Mouse (Mus musculus) embryonic facial prominence, embryonic 14.5 days (tissue): ENCODE results near the gene Inha. TPM values are rescaled to one million over a fixed set of nuclear protein-coding genes. Genes with fewer than 3 reads are reported as not detected.

Experiments
- ATAC-seq: fragments of 200-750 bp; cut with Nextera tagmentation; 2 replicates; pipeline ENCODE4 v1.8.0; 2017; ENCODE audit warnings: low read depth, moderate number of reproducible peaks, moderate TSS enrichment
- DNase-seq: peaks from one replicate; pipeline ENCODE4 v3.0.0-alpha.2; 2015; ENCODE audit warnings: low spot score
- H3K27ac ChIP-seq: fragments of 300-500 bp; sonication (generic); replicated peaks from 2 replicates; pipeline ENCODE4 v1.5.1; 2014; ENCODE audit warnings: low read depth, mild to moderate bottlenecking, low read length, moderate library complexity
- H3K27me3 ChIP-seq: fragments of 300-500 bp; sonication (generic); replicated peaks from 2 replicates; pipeline ENCODE4 v1.6.1; 2014; ENCODE audit warnings: low read length; ENCODE audit not compliant: control insufficient read depth, insufficient read depth
- H3K36me3 ChIP-seq: fragments of 300-500 bp; sonication (generic); 2 replicates; pipeline ENCODE4 v1.6.1; 2014; ENCODE audit warnings: low read length, mixed read lengths; ENCODE audit not compliant: control insufficient read depth, insufficient read depth
- H3K4me1 ChIP-seq: fragments of 300-500 bp; sonication (generic); 2 replicates; pipeline ENCODE4 v1.6.1; 2014; ENCODE audit warnings: antibody characterized with exemption, low read length; ENCODE audit not compliant: control insufficient read depth, insufficient read depth
- H3K4me2 ChIP-seq: fragments of 300-500 bp; sonication (generic); 2 replicates; pipeline ENCODE4 v1.6.1; 2014; ENCODE audit warnings: low read depth, mild to moderate bottlenecking, low read length, moderate library complexity, mixed read lengths
- H3K4me3 ChIP-seq: fragments of 300-500 bp; sonication (generic); 2 replicates; pipeline ENCODE4 v1.5.1; 2014; ENCODE audit warnings: low read depth, mild to moderate bottlenecking, low read length
- H3K9ac ChIP-seq: fragments of 300-500 bp; sonication (generic); 2 replicates; pipeline ENCODE4 v1.6.1; 2014; ENCODE audit warnings: low read depth, mild to moderate bottlenecking, low read length, moderate library complexity, mixed read lengths
- H3K9me3 ChIP-seq: fragments of 300-500 bp; sonication (generic); 2 replicates; pipeline ENCODE4 v1.6.1; 2016; ENCODE audit warnings: low read length; ENCODE audit not compliant: control insufficient read depth
- whole genome bisulfite sequencing: fragments of 180-500 bp; shearing (Covaris S2); extraction: QIAGEN DNeasy Blood & Tissue Kit; methylation state at CpG from one replicate; pipeline ENCODE4 v1.1.7; 2014; 5-methylcytosine and 5-hydroxymethylcytosine counted together
- polyA plus RNA-seq: library from polyadenylated mRNA; unstranded; fragments of >200 nt; fragmentation: Nextera tagmentation; extraction: Ambion mirVana; gene quantifications from 2 replicates; pipeline ENCODE4 v1.2.1, GENCODE M21; 2014

Gene Inha
- polyA plus RNA-seq, 1 experiment from 2014 or later = 5.9 TPM

DNA sequence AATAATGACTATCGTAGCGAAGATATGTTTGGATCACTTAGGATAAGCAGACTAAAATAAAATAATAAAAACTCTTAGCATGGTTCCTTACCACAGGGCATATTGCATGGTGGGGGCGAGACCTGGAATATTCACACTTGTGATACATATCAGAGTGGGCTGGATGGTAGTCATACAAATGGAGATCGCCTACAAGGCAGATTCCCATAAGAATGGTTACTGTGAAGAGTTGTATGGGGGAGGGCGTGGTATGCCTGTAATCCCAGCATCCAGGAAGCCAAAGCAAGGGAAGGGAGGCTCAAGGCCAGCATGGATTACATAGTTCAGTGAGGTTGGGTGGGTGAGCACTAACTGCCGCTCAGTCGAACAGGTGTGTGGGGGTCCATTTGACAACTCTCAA lies 26.1 kb upstream of the Inha start:
- WGBS = 82% methylated on average over 7 of the region's 7 CpGs
- Histone ChIP-seq H3K9me3 (no peaks in the 10 kb centered on the region), H3K27me3 (peaks cover 46% of the 10 kb centered on the region), H3K36me3 (peaks cover 15% of the 10 kb centered on the region), H3K4me2 (no peak overlapping the region), H3K4me1 (peaks cover 9% of the 10 kb centered on the region), H3K27ac (no peak overlapping the region), H3K4me3 (no peak overlapping the region), H3K9ac (no peak overlapping the region)
- DNase-seq (no peak), ATAC-seq (no peak)

DNA sequence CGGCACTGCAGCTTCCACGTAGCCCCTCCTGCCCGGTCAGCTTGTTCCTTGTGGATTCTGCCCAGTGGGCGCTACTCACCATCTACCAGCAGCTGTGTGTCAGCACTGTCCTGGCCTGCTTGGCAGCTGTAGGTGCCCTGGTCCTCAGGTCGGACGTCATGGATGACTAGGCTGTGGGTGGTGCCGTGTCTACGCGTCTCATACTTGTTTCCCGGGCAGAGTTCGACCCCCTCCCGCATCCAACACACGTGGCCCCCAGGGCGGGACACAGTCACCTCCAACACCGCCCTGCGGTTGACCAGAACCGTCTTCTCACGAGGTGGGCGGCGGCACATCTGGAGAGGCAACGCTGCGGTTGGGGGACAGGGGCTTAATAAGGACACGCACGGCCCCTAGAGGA lies 20.3 kb upstream of the Inha start:
- DNase-seq (no peak), ATAC-seq (no peak)
- Histone ChIP-seq H3K4me1 (peaks cover 16% of the 10 kb centered on the region), H3K36me3 (peaks cover 28% of the 10 kb centered on the region), H3K9ac (no peak overlapping the region), H3K9me3 (no peaks in the 10 kb centered on the region), H3K27me3 (peaks cover 58% of the 10 kb centered on the region), H3K4me3 (peak overlapping the region; percentile 55; the same call in 1 of the 2 replicates), H3K4me2 (peak overlapping the region; percentile 89; the same call in 1 of the 2 replicates), H3K27ac (no peak overlapping the region)
- 8% methylated on average over 17 of the region's 24 CpGs for WGBS

DNA sequence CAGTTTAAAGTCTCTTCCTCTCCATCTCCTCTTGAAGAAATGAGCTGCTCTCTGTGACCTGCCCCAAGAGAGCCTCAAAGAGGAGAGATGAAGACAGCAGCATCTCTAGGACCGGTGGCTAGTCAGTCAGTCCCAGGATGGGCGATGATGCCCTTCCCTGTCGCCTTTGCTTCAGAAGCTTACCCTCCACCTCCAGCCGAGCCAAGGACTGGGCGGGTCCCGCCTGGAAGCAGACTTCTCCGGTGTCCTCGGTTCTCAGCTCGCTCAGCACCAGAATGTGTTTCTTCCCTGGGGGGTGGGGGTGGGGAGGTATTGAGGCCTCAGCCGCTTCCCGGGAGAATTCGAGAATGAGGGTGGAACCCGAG lies 19.9 kb upstream of the Inha start:
- peak overlapping the region; percentile 51 for H3K9ac ChIP-seq
- no peaks in the 10 kb centered on the region for H3K9me3 ChIP-seq
- 2% methylated on average over 13 of the region's 13 CpGs for WGBS
- peak overlapping the region; percentile 55 for H3K4me3 ChIP-seq
- H3K4me2 ChIP-seq = peak overlapping the region; percentile 89
- H3K4me1 ChIP-seq = peaks cover 16% of the 10 kb centered on the region
- H3K27me3 ChIP-seq = peaks cover 58% of the 10 kb centered on the region
- DNase-seq (peak; percentile 4), ATAC-seq (peak; percentile 15; the same call in 1 of the 2 replicates)
- H3K36me3 ChIP-seq = peaks cover 33% of the 10 kb centered on the region
- no peak overlapping the region for H3K27ac ChIP-seq

DNA sequence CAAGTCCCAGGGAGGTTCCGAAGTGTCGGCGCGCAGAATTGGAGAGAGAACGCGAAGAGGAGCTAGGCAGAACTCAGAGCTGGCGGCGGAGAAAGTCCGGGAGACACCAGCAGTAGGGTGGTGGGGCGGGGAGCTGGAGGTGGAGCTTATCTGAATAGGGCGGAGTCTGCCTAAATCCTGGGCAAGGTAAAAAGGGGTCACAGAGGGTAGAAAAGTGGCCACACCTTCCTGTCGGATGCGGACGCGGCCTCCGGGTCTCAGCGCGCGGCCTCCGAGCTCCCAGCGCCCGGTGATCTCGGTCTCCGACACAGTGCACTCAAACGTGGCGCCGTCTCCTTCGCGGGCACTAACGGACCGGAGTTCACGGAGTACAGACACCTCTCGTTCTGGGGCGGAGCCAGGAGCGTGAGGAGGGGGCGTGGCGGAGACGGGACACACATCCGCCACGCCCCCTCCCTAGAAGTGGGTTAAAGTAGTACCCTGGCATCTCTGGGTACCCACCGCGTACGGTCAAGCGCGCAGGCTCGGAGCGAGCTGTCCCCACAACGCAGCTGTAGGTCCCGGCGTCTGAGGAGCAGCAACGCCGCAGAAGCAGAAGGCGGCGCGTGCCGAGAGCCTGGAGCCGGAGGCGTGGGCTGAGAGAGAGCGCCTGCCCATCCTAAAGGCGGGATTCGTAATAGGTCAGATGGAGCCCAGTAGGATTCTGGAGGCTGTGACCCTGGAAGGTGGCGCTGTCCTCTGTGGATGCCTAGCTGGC lies 19.3 kb upstream of the Inha start:
- peaks cover 53% of the 10 kb centered on the region for H3K27me3 ChIP-seq
- ATAC-seq = peak; percentile 67
- H3K9me3 ChIP-seq = no peaks in the 10 kb centered on the region
- peaks cover 38% of the 10 kb centered on the region for H3K36me3 ChIP-seq
- under 1% methylated on average over 34 of the region's 62 CpGs for WGBS
- H3K4me2 ChIP-seq = peak overlapping the region; percentile 89
- H3K27ac ChIP-seq = no peak overlapping the region
- peaks cover 16% of the 10 kb centered on the region for H3K4me1 ChIP-seq
- H3K9ac ChIP-seq = peak overlapping the region; percentile 51
- DNase-seq = peak; percentile 86
- H3K4me3 ChIP-seq = peak overlapping the region; percentile 55

DNA sequence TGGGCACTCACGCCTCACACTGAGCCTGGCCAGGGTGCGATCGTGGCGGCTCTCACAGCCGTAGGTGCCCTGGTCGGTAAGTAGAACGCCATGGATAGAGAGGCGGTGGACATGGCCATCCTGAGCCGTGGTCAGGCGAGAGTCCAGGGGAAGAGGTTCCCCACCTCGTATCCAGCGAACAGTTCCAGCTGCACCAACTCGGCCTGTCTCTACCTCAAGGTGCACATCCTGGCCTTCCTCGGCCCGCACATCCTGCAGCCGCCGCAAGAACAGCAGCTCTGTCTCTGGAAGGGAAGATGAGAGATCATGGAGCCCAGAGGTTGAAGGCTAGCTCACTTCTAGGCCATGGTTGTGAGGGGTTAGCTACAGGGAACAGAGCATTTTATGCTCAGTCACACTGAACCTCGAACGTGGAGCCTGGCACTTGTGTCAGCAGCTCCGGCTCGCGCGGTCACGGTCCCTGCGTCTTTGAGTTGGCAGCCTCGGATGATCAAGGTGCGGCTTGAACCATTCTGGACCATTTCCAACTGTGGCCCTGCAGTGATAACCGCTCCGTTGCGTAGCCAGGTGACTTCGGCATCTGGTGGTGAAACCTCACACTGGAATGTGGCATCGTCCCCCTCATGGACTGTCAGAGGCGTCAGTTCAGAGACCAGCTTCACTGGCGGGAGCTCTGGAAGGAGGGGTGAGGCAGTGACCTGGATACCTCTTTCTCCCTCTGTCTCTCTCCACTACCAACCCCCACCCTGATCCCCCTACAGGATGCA lies 15.9 kb upstream of the Inha start:
- Histone ChIP-seq H3K27me3 (peaks cover 21% of the 10 kb centered on the region), H3K9me3 (no peaks in the 10 kb centered on the region), H3K36me3 (peaks cover 55% of the 10 kb centered on the region), H3K4me1 (peaks cover 16% of the 10 kb centered on the region), H3K27ac (no peak overlapping the region), H3K4me3 (no peak overlapping the region), H3K4me2 (no peak overlapping the region), H3K9ac (no peak overlapping the region)
- no peak for ATAC-seq
- no peak for DNase-seq
- WGBS = 88% methylated on average over 34 of the region's 34 CpGs

DNA sequence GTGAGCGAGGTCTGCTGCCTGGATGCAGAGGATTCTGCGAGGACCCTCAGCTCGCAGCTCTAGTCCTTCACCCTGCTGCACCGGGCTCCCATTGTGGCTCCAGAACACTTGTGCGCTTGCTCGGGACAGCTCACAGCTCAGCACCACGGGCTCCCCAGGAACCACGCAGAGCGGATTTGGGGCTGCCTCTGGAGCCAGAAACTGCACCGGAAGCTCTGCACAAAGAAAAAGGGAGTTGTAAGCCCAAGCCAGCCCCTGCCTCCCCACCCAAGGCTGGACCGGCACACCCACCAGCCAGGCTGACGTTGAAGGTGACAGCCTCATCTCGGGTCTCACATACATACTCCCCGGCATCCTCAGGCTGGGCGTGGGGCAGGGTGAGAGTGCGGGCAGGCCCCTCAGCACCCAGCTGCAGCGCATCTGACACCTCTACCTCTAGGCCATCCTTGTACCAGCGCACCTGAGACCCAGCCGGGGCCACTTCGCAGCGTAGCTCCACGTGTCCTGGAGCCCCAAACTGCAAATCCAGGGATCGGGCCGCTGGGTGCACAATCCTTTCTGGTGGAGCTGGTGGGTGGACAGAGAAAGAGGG lies 14.2 kb upstream of the Inha start:
- Histone ChIP-seq H3K9me3 (no peaks in the 10 kb centered on the region), H3K36me3 (peaks cover 72% of the 10 kb centered on the region), H3K27me3 (0 out of 2 replicates have a peak, but pooled peaks cover 5% of the 10 kb centered on the region), H3K4me3 (no peak overlapping the region), H3K4me1 (0 out of 2 replicates have a peak, but pooled peaks cover 4% of the 10 kb centered on the region), H3K4me2 (no peak overlapping the region), H3K9ac (no peak overlapping the region), H3K27ac (no peak overlapping the region)
- DNase-seq (no peak), ATAC-seq (no peak)
- WGBS = 44% methylated on average over 22 of the region's 24 CpGs

DNA sequence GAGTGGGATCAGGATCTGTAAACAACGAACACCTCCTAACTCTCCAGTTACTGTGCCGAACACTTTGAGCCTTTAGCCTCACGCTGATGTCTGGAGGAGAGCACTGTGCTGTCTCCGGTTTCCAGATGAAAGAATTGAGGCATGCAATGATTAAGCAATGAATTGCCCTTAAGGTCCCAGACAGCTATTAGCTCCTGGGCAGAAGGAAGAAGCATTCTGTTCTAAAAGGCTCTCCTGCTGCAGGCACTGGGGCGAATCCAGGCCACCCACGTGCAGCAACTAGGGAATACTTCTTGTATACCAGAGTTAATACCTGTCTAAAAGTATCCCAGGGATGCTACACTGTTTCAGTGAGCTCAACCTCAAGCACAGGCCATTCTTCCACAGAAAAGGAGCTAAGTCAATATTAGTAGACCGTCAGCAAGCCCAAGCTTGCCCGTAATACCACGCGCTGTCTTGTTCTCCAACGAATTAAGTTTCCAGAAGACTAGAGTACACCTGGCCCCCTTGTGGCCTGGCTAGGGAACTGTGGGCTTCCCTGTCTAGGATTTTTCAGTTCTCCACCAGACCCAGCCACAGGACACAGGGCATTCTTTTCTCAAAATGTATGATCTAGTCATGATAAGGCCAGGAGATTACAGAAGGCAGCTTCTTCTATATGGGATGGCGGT lies 11.9 kb upstream of the Inha start:
- ATAC-seq = peak; percentile 56
- peak; percentile 84 for DNase-seq
- Histone ChIP-seq H3K4me2 (no peak overlapping the region), H3K27me3 (no peaks in the 10 kb centered on the region), H3K9me3 (no peaks in the 10 kb centered on the region), H3K4me3 (no peak overlapping the region), H3K27ac (peak overlapping the region; percentile 15; the same call in 1 of the 2 replicates), H3K36me3 (peaks cover 83% of the 10 kb centered on the region), H3K9ac (0 out of 2 replicates have a peak overlapping the region, but pooled peaks have one; percentile 22), H3K4me1 (no peaks in the 10 kb centered on the region)
- WGBS = 54% methylated on average over 12 of the region's 12 CpGs

DNA sequence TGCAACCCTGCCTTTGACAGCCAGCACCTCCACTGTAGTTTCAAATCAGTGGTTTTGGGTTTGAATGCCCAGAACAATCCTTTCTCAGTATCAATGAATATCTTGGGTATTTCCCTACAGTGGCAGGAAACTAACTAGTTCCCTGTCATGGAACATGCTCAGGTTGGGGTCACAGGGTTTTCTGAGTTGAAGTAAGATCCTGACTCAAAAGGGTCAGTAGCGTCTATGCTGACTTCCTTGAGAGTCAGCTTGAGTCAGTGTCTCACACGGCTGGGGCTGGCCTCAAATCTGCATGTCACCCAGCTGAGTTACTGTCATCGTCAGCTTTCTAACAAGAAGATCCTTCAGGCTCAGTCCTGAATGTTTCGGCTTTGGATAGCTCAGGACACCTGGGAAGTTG lies 8.0 kb upstream of the Inha start:
- no peak for DNase-seq
- no peak overlapping the region for H3K27ac ChIP-seq
- no peak overlapping the region for H3K9ac ChIP-seq
- peaks cover 89% of the 10 kb centered on the region for H3K36me3 ChIP-seq
- 85% methylated on average over 4 of the region's 4 CpGs for WGBS
- H3K27me3 ChIP-seq = no peaks in the 10 kb centered on the region
- no peaks in the 10 kb centered on the region for H3K4me1 ChIP-seq
- no peak overlapping the region for H3K4me2 ChIP-seq
- no peak for ATAC-seq
- H3K9me3 ChIP-seq = no peaks in the 10 kb centered on the region
- H3K4me3 ChIP-seq = no peak overlapping the region
